Comparison of ENCODE assay signal across 8 mouse cellular contexts in genomic region chr4:129575171-129575844, GRCm38 (mm10). TPM values are rescaled to one million over a fixed set of nuclear protein-coding genes. Genes with fewer than 3 reads are reported as not detected.
DNase-seq lines count a peak whose midpoint lies in the region; ATAC-seq lines count a peak whose summit lies in the region.

No protein-coding gene starts in this region.

- peak; percentile 39 for DNase-seq in layer of hippocampus, adult 9-11 months
- no peak for DNase-seq in layer of hippocampus, adult 9-10 months (ENCODE audit: low spot score)
- DNase-seq in intestine, embryonic 14.5 days (ENCODE audit: low spot score), result peak; percentile 56
- peak; percentile 93 for DNase-seq in thymus, postnatal 25 days
- DNase-seq in midbrain, embryonic 11.5 days (ENCODE audit: low spot score, missing footprints), result no peak
- no peak for DNase-seq in adrenal gland, adult (ENCODE audit: inconsistent age in 2 of 2, low spot score in 1 of 2)

- H3K9me3 ChIP-seq in intestine, embryonic 14.5 days (ENCODE audit: control insufficient read depth, low read length), result no peaks in the 10 kb centered on the region
- H3K9me3 ChIP-seq in lung, embryonic 16.5 days (ENCODE audit: control insufficient read depth, low read length), result no peaks in the 10 kb centered on the region
- H3K9me3 ChIP-seq in midbrain, embryonic 11.5 days (ENCODE audit: control insufficient read depth, low read length), result no peaks in the 10 kb centered on the region

- 39% methylated on average over 7 of the region's 8 CpGs for WGBS in intestine, embryonic 14.5 days
- 39% methylated on average over 7 of the region's 8 CpGs for WGBS in lung, embryonic 16.5 days
- 70% methylated on average over 7 of the region's 8 CpGs for WGBS in midbrain, embryonic 11.5 days

- no peak overlapping the region for H3K4me3 ChIP-seq in intestine, embryonic 14.5 days (ENCODE audit: low read depth, low read length)
- H3K4me3 ChIP-seq in lung, embryonic 16.5 days (ENCODE audit: low read length), result no peak overlapping the region
- no peak overlapping the region for H3K4me3 ChIP-seq in midbrain, embryonic 11.5 days (ENCODE audit: low read depth, low read length)

- H3K4me1 ChIP-seq in intestine, embryonic 14.5 days (replicated peaks; ENCODE audit: control insufficient read depth, insufficient read depth, low read length), result no peaks in the 10 kb centered on the region; the same call in 1 of the 2 replicates
- peaks cover 5% of the 10 kb centered on the region; the same call in 1 of the 2 replicates for H3K4me1 ChIP-seq in lung, embryonic 16.5 days (replicated peaks; ENCODE audit: control insufficient read depth, insufficient read depth, low read length)
- H3K4me1 ChIP-seq in midbrain, embryonic 11.5 days (ENCODE audit: control insufficient read depth, insufficient read depth, low read length), result no peaks in the 10 kb centered on the region

- H3K36me3 ChIP-seq in intestine, embryonic 14.5 days (ENCODE audit: control insufficient read depth, insufficient read depth, low read length), result no peaks in the 10 kb centered on the region
- H3K36me3 ChIP-seq in lung, embryonic 16.5 days (ENCODE audit: control insufficient read depth, insufficient read depth, low read length), result no peaks in the 10 kb centered on the region
- no peaks in the 10 kb centered on the region for H3K36me3 ChIP-seq in midbrain, embryonic 11.5 days (ENCODE audit: control insufficient read depth, insufficient read depth, low read length)

- no peak for ATAC-seq in intestine, embryonic 14.5 days (replicated peaks; ENCODE audit: low FRiP score, low TSS enrichment, low read depth)
- peak; percentile 52; the same call in 1 of the 2 replicates for ATAC-seq in lung, embryonic 16.5 days (ENCODE audit: low read depth)
- ATAC-seq in midbrain, embryonic 11.5 days (ENCODE audit: low FRiP score), result no peak
- no peak for ATAC-seq in cerebellum, adult (ENCODE audit: insufficient number of reproducible peaks, low FRiP score, low TSS enrichment)

- H3K9ac ChIP-seq in intestine, embryonic 14.5 days (ENCODE audit: low read length), result no peak overlapping the region
- peak overlapping the region; percentile 53; the same call in 1 of the 2 replicates for H3K9ac ChIP-seq in lung, embryonic 16.5 days (ENCODE audit: low read length)
- no peak overlapping the region for H3K9ac ChIP-seq in midbrain, embryonic 11.5 days (ENCODE audit: low read length)

- H3K4me2 ChIP-seq in intestine, embryonic 14.5 days (ENCODE audit: low read length), result no peak overlapping the region
- no peak overlapping the region for H3K4me2 ChIP-seq in lung, embryonic 16.5 days (ENCODE audit: low read depth, low read length)
- H3K4me2 ChIP-seq in midbrain, embryonic 11.5 days, result no peak overlapping the region

- peak overlapping the region; percentile 22; the same call in 1 of the 2 replicates for H3K27ac ChIP-seq in intestine, embryonic 14.5 days (ENCODE audit: low read depth)
- peak overlapping the region; percentile 65 for H3K27ac ChIP-seq in lung, embryonic 16.5 days (ENCODE audit: low read length)
- no peak overlapping the region for H3K27ac ChIP-seq in midbrain, embryonic 11.5 days (ENCODE audit: low read depth, low read length)

- H3K27me3 ChIP-seq in intestine, embryonic 14.5 days (replicated peaks; ENCODE audit: control insufficient read depth, insufficient read depth, low read length), result no peaks in the 10 kb centered on the region
- H3K27me3 ChIP-seq in lung, embryonic 16.5 days (ENCODE audit: control insufficient read depth, insufficient read depth, low read depth, low read length), result no peaks in the 10 kb centered on the region; the same call in 1 of the 2 replicates
- H3K27me3 ChIP-seq in midbrain, embryonic 11.5 days (ENCODE audit: control insufficient read depth, insufficient read depth, low read length), result no peaks in the 10 kb centered on the region

RNA-seq across cellular contexts. Expression of gene Lck, which starts 1.9 kb away (rescaled TPM):
- polyA plus RNA-seq in intestine, embryonic 14.5 days (2014; fragmentation: Nextera tagmentation; extraction: Ambion mirVana), result 7.9 and 8.1 TPM in 2 replicates
- 10.7 and 26.5 TPM in 2 replicates for polyA plus RNA-seq in lung, embryonic 16.5 days (2015; fragmentation: Nextera tagmentation; extraction: Ambion mirVana)
- 4.5 and 5.3 TPM in 2 replicates for polyA plus RNA-seq in midbrain, embryonic 11.5 days (2014; fragmentation: Nextera tagmentation; extraction: Ambion mirVana)

RNA-seq across cellular contexts. Expression of gene Fam167b, which starts 3.0 kb away (rescaled TPM):
- 1.5 and 1.8 TPM in 2 replicates for polyA plus RNA-seq in intestine, embryonic 14.5 days (2014; fragmentation: Nextera tagmentation; extraction: Ambion mirVana)
- polyA plus RNA-seq in lung, embryonic 16.5 days (2015; fragmentation: Nextera tagmentation; extraction: Ambion mirVana), result 5.3 and 6.3 TPM in 2 replicates
- 0.19 and 0.46 TPM in 2 replicates for polyA plus RNA-seq in midbrain, embryonic 11.5 days (2014; fragmentation: Nextera tagmentation; extraction: Ambion mirVana)

RNA-seq across cellular contexts. Expression of gene Eif3i, which starts 25.1 kb away (rescaled TPM):
- polyA plus RNA-seq in intestine, embryonic 14.5 days (2014; fragmentation: Nextera tagmentation; extraction: Ambion mirVana), result 349 and 356 TPM in 2 replicates
- polyA plus RNA-seq in lung, embryonic 16.5 days (2015; fragmentation: Nextera tagmentation; extraction: Ambion mirVana), result 229 and 231 TPM in 2 replicates
- polyA plus RNA-seq in midbrain, embryonic 11.5 days (2014; fragmentation: Nextera tagmentation; extraction: Ambion mirVana), result 251 and 259 TPM in 2 replicates

RNA-seq across cellular contexts. Expression of gene Tmem234, which starts 25.2 kb away (rescaled TPM):
- polyA plus RNA-seq in intestine, embryonic 14.5 days (2014; fragmentation: Nextera tagmentation; extraction: Ambion mirVana), result 197 and 212 TPM in 2 replicates
- polyA plus RNA-seq in lung, embryonic 16.5 days (2015; fragmentation: Nextera tagmentation; extraction: Ambion mirVana), result 190 and 198 TPM in 2 replicates
- 178 and 188 TPM in 2 replicates for polyA plus RNA-seq in midbrain, embryonic 11.5 days (2014; fragmentation: Nextera tagmentation; extraction: Ambion mirVana)

RNA-seq across cellular contexts. Expression of gene Hdac1, which starts 32.8 kb away (rescaled TPM):
- polyA plus RNA-seq in intestine, embryonic 14.5 days (2014; fragmentation: Nextera tagmentation; extraction: Ambion mirVana), result 212 and 230 TPM in 2 replicates
- 243 and 247 TPM in 2 replicates for polyA plus RNA-seq in lung, embryonic 16.5 days (2015; fragmentation: Nextera tagmentation; extraction: Ambion mirVana)
- polyA plus RNA-seq in midbrain, embryonic 11.5 days (2014; fragmentation: Nextera tagmentation; extraction: Ambion mirVana), result 225 and 234 TPM in 2 replicates

Comparison
In these comparisons a context has a peak if more than half of its experiments do, and no peak if none do; other contexts are left out.
1. DNase-seq: peak in layer of hippocampus, adult 9-11 months (single experiment), intestine, embryonic 14.5 days (single experiment) and thymus, postnatal 25 days (single experiment); none in layer of hippocampus, adult 9-10 months (single experiment), midbrain, embryonic 11.5 days (single experiment) and adrenal gland, adult (0 of 2).